Mouse (Mus musculus) small intestine, adult 2 months (tissue): ENCODE data around the gene Apoa2.

Experiments used
- CTCF ChIP-seq: fragments of 200-500 bp; IDR thresholded peaks from 2 replicates; pipeline ENCODE4 v1.5.1; 2012; ENCODE audit warnings: low read depth, mild to moderate bottlenecking, control low read depth, inconsistent platforms, low read length, moderate library complexity, mixed read lengths; ENCODE audit not compliant: insufficient replicate concordance, insufficient read length; ENCODE audit errors: extremely low read depth
- POLR2A ChIP-seq: fragments of 200-500 bp; IDR thresholded peaks from 2 replicates; pipeline ENCODE4 v1.6.1; 2012; ENCODE audit warnings: low read depth, mild to moderate bottlenecking, control low read depth, inconsistent platforms, low read length, moderate library complexity

- no peak for TF ChIP-seq CTCF
- TF ChIP-seq POLR2A = no peak
Observed at GRCm38 (mm10) chr1:171239992-171240744, 15.3 kb downstream of the Apoa2 start.
